Mouse (Mus musculus) cerebellum, adult 2 months (tissue): ENCODE results near the gene Tmem185b.

Experiments
- CTCF ChIP-seq: fragments of 200-500 bp; IDR thresholded peaks from 2 replicates; pipeline ENCODE4 v1.5.1; 2011; ENCODE audit warnings: low read depth, mild to moderate bottlenecking, control low read depth, low read length, moderate library complexity, borderline replicate concordance; ENCODE audit not compliant: insufficient read depth
- POLR2A ChIP-seq: fragments of 200-500 bp; IDR thresholded peaks from 2 replicates; pipeline ENCODE4 v1.6.1; 2011; ENCODE audit warnings: low read length, control low read depth, borderline replicate concordance; ENCODE audit not compliant: insufficient read depth

DNA sequence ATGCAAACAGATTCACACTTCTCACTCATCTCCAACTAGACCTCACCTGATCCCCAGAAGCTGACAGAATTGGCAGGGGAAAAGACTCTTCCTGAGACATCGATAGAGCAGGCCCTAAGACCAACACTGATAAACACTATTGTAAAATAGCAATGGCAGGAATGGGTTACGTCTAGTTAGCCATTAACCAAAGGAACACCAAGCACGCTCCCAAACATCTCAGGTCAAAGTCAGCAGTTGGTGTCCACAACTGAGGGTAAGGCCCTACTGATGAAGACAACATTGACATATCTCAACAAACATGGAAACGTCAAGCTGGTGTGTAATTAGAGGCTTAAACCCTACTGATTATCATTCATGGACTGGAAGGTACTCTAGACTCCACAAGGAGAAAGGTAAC is 39.6 kb downstream of the Tmem185b start:
- TF ChIP-seq CTCF (no peak), POLR2A (no peak)
